Mouse (Mus musculus) lung, embryonic 16.5 days (tissue): ENCODE results near the gene Zbtb18. TPM values are rescaled to one million over a fixed set of nuclear protein-coding genes. Genes with fewer than 3 reads are reported as not detected.
A peak's percentile ranks its signal among the peaks of the same experiment; 100 is the strongest.

Source experiments
- ATAC-seq: fragments of 200-750 bp; cut with Nextera tagmentation; 2 replicates; pipeline ENCODE4 v1.8.0; 2017; ENCODE audit warnings: low read depth, mild to moderate bottlenecking, moderate library complexity
- H3K27ac ChIP-seq: fragments of 300-500 bp; sonication (generic); 2 replicates; pipeline ENCODE4 v1.5.1; 2014; ENCODE audit warnings: mild to moderate bottlenecking, control low read depth, low read length
- H3K27me3 ChIP-seq: fragments of 300-500 bp; sonication (generic); 2 replicates; pipeline ENCODE4 v1.6.1; 2014; ENCODE audit warnings: low read depth, low read length, mixed read lengths; ENCODE audit not compliant: control insufficient read depth, insufficient read depth
- H3K36me3 ChIP-seq: fragments of 300-500 bp; sonication (generic); 2 replicates; pipeline ENCODE4 v1.6.1; 2014; ENCODE audit warnings: low read length; ENCODE audit not compliant: control insufficient read depth, insufficient read depth
- H3K4me1 ChIP-seq: fragments of 300-500 bp; sonication (generic); replicated peaks from 2 replicates; pipeline ENCODE4 v1.6.1; 2014; ENCODE audit warnings: low read length, mixed read lengths; ENCODE audit not compliant: control insufficient read depth, insufficient read depth
- H3K4me2 ChIP-seq: fragments of 300-500 bp; sonication (generic); 2 replicates; pipeline ENCODE4 v1.6.1; 2014; ENCODE audit warnings: low read depth, low read length, control low read depth
- H3K4me3 ChIP-seq: fragments of 300-500 bp; sonication (generic); 2 replicates; pipeline ENCODE4 v1.5.1; 2014; ENCODE audit warnings: mild to moderate bottlenecking, low read length, control low read depth
- H3K9ac ChIP-seq: fragments of 300-500 bp; sonication (generic); 2 replicates; pipeline ENCODE4 v1.6.1; 2014; ENCODE audit warnings: low read length, control low read depth
- H3K9me3 ChIP-seq: fragments of 300-500 bp; sonication (generic); 2 replicates; pipeline ENCODE4 v1.6.1; 2016; ENCODE audit warnings: low read length; ENCODE audit not compliant: control insufficient read depth
- WGBS: fragments of 180-500 bp; shearing (Covaris S2); extraction: QIAGEN DNeasy Blood & Tissue Kit; methylation state at CpG from one replicate; pipeline ENCODE4 v1.1.7; 2014; 5-methylcytosine and 5-hydroxymethylcytosine counted together
- polyA plus RNA-seq: library from polyadenylated mRNA; unstranded; fragments of >200 nt; fragmentation: Nextera tagmentation; extraction: Ambion mirVana; gene quantifications from 2 replicates; pipeline ENCODE4 v1.2.1, GENCODE M21; 2015

The Zbtb18 gene
- 1.6 and 2.2 TPM in 2 replicates for polyA plus RNA-seq

DNA sequence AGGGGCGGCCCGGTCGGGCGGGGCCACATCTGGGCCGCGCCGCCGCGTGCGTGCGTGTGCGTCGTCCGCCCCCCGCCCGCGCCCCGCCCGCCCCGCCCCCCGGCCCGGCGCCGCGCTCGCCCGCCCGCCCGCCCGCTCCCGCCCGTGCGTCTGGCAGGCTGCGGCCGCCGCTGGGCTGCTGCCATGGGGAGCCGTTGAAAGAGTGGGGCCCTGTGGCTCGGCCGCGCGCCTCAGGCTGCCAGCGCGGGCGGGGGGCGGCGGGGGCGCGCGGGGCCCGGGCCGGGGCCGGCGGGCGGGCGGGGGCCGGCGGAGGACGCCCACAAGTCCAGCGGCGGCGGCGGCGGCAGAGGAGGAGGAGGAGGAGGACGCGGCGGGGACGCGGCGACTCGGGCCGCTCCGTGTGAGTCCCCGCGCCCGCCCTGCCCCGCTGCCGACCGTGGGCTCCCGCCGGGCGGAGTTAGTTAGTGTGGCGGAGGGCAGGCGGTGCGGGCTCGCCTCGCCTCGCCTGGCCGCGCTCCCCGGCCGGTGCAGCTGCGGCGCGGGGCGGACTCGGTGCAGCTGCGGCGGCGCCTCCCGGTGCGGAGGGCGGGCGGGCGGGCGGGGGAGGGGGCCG is at the start of gene Zbtb18:
Gene Zbtb18 (plus strand): TSS at position 156 of the 613 bp plus-strand sequence.
- peaks cover 21% of the 10 kb centered on the region for H3K4me1 ChIP-seq
- ATAC-seq: peak; percentile 20
- peak within 1 kb of the TSS; percentile 89 for H3K4me3 ChIP-seq
- no peaks in the 10 kb centered on the region for H3K9me3 ChIP-seq
- H3K27me3 ChIP-seq: no peaks in the 10 kb centered on the region
- 0% methylated on average over 19 of the region's 106 CpGs for WGBS
- H3K4me2 ChIP-seq: peak within 1 kb of the TSS; percentile 92
- H3K36me3 ChIP-seq: peaks cover 2% of the 10 kb centered on the region; the same call in 1 of the 2 replicates
- H3K9ac ChIP-seq: peak within 1 kb of the TSS; percentile 84
- peak within 1 kb of the TSS; percentile 99 for H3K27ac ChIP-seq

GRCm38 (mm10) chr1:177397455-177397854 is 44.7 kb upstream of the Zbtb18 start:
- ATAC-seq: no peak

GRCm38 (mm10) chr1:177405170-177405569 is 37.0 kb upstream of the Zbtb18 start:
- H3K4me2 ChIP-seq: no peak overlapping the region
- no peaks in the 10 kb centered on the region for H3K4me1 ChIP-seq
- H3K4me3 ChIP-seq: no peak overlapping the region
- H3K27ac ChIP-seq: no peak overlapping the region
- no peaks in the 10 kb centered on the region for H3K36me3 ChIP-seq
- no peak for ATAC-seq
- no peak overlapping the region for H3K9ac ChIP-seq
- H3K9me3 ChIP-seq: no peaks in the 10 kb centered on the region
- no peaks in the 10 kb centered on the region for H3K27me3 ChIP-seq
- WGBS: 74% methylated on average over 6 of the region's 6 CpGs

More at GRCm38 (mm10) chr1:177397455-177397854, 44.7 kb upstream of the Zbtb18 start:
- no peak overlapping the region for H3K4me3 ChIP-seq
- H3K27me3 ChIP-seq: no peaks in the 10 kb centered on the region
- no peak overlapping the region for H3K4me2 ChIP-seq
- no peak overlapping the region for H3K9ac ChIP-seq
- WGBS: 54% methylated on average over 1 of the region's 1 CpGs
- H3K9me3 ChIP-seq: no peaks in the 10 kb centered on the region
- no peaks in the 10 kb centered on the region for H3K36me3 ChIP-seq
- no peaks in the 10 kb centered on the region for H3K4me1 ChIP-seq
- no peak overlapping the region for H3K27ac ChIP-seq

DNA sequence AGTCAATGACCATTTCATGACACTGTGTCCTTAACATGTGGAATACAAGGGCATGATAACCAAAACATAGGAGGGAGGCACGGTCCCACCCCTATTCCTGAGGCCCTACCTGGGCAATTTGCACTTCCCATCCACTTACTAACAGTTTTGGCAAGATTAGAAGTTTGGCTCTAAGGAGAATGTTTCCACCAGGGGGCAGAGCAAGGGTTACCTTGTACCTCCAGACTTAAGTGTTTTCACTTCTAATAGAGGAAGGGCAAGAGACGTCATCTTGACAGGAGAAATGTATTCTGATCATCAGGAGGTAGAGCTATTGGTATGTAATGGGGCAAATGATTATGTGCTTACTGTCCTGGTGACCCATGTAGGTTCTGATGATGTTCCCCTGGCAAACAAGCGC is 33.5 kb upstream of the Zbtb18 start:
- H3K36me3 ChIP-seq: no peaks in the 10 kb centered on the region
- H3K4me1 ChIP-seq: no peaks in the 10 kb centered on the region; the same call in 1 of the 2 replicates
- no peaks in the 10 kb centered on the region for H3K9me3 ChIP-seq
- no peaks in the 10 kb centered on the region for H3K27me3 ChIP-seq
- 51% methylated on average over 3 of the region's 3 CpGs for WGBS
- no peak overlapping the region for H3K27ac ChIP-seq
- H3K9ac ChIP-seq: no peak overlapping the region
- H3K4me2 ChIP-seq: no peak overlapping the region
- ATAC-seq: no peak
- no peak overlapping the region for H3K4me3 ChIP-seq

DNA sequence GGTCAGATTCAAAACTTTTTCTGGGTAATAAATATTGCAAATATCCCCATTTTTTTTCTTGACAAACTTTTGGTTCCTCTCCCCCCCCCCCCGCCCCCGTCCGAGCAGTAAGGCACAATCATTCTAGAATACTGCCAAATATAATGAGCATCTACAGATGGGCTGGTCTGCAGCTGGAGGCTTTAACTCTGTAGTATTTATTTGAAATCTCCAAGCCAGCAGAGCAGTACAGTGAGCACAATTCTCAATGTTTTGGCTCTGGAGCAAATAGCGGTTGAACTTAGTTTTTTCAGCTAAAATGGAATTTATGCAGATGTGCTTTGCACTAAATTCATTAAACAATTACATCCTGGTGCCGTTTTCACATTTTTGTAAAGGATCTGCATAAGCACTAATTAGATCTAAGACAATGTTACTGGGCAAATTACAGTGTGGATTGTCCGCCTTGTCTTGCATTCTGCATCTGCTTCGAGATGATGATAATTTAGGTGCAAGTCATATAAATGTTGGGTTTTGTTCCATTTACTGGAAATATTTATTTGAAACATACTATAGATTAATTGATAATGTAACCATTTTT is 31.3 kb upstream of the Zbtb18 start:
- Histone ChIP-seq H3K27ac (no peak overlapping the region), H3K36me3 (no peaks in the 10 kb centered on the region), H3K9me3 (no peaks in the 10 kb centered on the region), H3K9ac (no peak overlapping the region), H3K4me3 (no peak overlapping the region), H3K27me3 (no peaks in the 10 kb centered on the region), H3K4me1 (no peaks in the 10 kb centered on the region; the same call in 1 of the 2 replicates), H3K4me2 (no peak overlapping the region)
- ATAC-seq: no peak
- WGBS: 76% methylated on average over 7 of the region's 7 CpGs

GRCm38 (mm10) chr1:177411359-177412358 is 30.5 kb upstream of the Zbtb18 start:
- H3K9me3 ChIP-seq: no peaks in the 10 kb centered on the region
- ATAC-seq: no peak
- no peaks in the 10 kb centered on the region for H3K36me3 ChIP-seq
- no peak overlapping the region for H3K4me2 ChIP-seq
- 48% methylated on average over 19 of the region's 19 CpGs for WGBS
- no peaks in the 10 kb centered on the region for H3K27me3 ChIP-seq
- H3K4me1 ChIP-seq: no peaks in the 10 kb centered on the region; the same call in 1 of the 2 replicates
- no peak overlapping the region for H3K4me3 ChIP-seq
- no peak overlapping the region for H3K27ac ChIP-seq
- no peak overlapping the region for H3K9ac ChIP-seq

DNA sequence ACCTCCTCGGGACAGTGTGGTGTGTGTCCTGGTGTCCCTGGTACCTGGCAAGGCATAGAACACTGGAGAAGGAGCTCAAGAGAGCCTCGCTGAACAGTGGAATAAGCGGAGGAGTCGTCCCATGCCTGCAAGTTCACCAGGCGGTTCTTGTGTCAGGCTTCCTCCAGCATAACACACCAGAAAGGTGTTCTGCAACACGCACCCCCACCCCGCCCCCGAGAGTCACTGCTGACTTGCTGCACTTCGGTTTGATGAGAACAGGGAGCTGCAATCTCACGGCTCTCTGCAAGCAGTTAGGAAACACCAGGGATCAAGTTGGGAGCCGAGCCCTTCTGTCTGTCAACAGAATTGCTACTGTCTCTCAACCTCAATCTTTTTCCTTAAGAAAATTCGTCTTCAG is 22.8 kb upstream of the Zbtb18 start:
- Histone ChIP-seq H3K36me3 (no peaks in the 10 kb centered on the region), H3K9ac (no peak overlapping the region), H3K9me3 (no peaks in the 10 kb centered on the region), H3K27me3 (no peaks in the 10 kb centered on the region), H3K27ac (no peak overlapping the region), H3K4me3 (no peak overlapping the region), H3K4me1 (no peaks in the 10 kb centered on the region), H3K4me2 (no peak overlapping the region)
- no peak for ATAC-seq
- 58% methylated on average over 12 of the region's 12 CpGs for whole genome bisulfite sequencing

- no peak overlapping the region for H3K4me3 ChIP-seq
- 64% methylated on average over 6 of the region's 6 CpGs for WGBS
- H3K36me3 ChIP-seq: no peaks in the 10 kb centered on the region
- ATAC-seq: no peak
- H3K4me1 ChIP-seq: no peaks in the 10 kb centered on the region
- no peak overlapping the region for H3K27ac ChIP-seq
- H3K9ac ChIP-seq: no peak overlapping the region
- H3K27me3 ChIP-seq: no peaks in the 10 kb centered on the region
- H3K9me3 ChIP-seq: no peaks in the 10 kb centered on the region
- H3K4me2 ChIP-seq: no peak overlapping the region
These were observed 22.0 kb upstream of the Zbtb18 start for GRCm38 (mm10) chr1:177420126-177420525.

DNA sequence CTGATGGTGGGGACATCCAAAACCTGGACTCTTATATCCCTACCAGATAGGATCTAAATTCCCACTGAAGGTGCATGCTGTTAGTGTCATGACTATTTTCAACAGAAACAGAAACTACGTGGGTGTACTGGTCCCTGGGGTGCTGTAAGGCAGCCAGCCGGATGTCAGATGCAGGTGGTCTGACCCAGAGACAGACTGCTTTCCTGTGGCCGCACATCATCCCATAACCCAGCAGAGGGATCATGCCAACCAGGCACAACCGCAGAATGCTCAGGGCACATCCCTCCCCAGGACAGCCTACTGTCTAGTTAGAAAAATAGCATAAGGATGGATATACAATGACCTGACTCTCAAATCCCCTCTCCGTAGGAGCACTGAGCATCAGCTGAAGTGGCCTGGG is 14.3 kb upstream of the Zbtb18 start:
- Histone ChIP-seq H3K9ac (no peak overlapping the region), H3K36me3 (no peaks in the 10 kb centered on the region), H3K4me3 (no peak overlapping the region), H3K4me2 (no peak overlapping the region), H3K27ac (no peak overlapping the region), H3K27me3 (no peaks in the 10 kb centered on the region), H3K4me1 (no peaks in the 10 kb centered on the region), H3K9me3 (no peaks in the 10 kb centered on the region)
- no peak for ATAC-seq
- 70% methylated on average over 5 of the region's 5 CpGs for WGBS
